Mouse (Mus musculus): ENCODE measurements around the gene Smpd2. TPM values are rescaled to one million over a fixed set of nuclear protein-coding genes. Genes with fewer than 3 reads are reported as not detected.

The Smpd2 gene
- polyA plus RNA-seq (2014; fragmentation: Nextera tagmentation; extraction: Ambion mirVana): 51.4 and 58.5 TPM in 2 replicates

DNA sequence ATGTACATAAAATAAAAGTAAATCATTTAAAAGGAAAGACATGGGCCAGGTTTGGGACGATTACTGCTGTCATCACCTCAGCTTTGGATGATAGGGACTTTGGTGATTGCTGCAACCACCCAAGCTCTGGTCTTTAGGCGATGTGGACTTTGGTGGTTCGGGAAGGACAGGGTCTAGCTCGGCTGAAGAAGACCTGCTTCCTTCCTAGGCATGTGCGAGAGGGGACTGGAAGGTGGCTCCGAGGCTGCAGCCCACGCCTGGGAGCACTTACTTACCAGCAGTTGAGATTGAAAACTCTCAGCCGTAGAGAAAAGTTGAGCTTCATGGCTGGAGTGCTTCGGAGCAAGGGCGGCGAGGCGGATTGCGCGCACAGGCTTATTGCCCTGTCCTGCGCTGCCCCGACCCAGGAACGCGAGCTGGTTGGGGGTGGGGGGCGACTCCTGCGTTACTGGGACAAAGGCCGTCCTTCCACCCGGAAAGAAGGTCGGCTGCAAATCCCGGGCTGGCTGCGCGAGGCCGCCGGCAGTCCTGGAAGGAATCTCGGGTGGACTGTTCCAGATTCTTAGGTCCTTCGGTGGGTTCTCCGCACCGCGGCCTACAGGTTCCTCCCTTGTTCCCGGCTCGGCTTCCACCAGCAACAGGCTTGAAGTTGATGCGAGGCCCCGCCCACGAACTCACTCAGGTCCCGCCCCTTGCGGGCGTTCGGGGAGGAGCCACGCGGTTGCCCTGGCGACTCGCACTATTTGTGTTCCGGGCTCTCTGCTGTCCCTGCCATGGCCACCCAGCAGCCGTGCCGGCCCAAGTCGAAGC is at the start of gene Smpd2, which contains the start of gene Ppil6:
Gene Smpd2 (minus strand): TSS at position 662 of the 810 bp plus-strand sequence.
Gene Ppil6 (plus strand): TSS at position 732 of the 810 bp plus-strand sequence.
- no peaks in the 10 kb centered on the region for H3K9me3 ChIP-seq (replicated peaks; ENCODE audit: control insufficient read depth, low read length)

DNA sequence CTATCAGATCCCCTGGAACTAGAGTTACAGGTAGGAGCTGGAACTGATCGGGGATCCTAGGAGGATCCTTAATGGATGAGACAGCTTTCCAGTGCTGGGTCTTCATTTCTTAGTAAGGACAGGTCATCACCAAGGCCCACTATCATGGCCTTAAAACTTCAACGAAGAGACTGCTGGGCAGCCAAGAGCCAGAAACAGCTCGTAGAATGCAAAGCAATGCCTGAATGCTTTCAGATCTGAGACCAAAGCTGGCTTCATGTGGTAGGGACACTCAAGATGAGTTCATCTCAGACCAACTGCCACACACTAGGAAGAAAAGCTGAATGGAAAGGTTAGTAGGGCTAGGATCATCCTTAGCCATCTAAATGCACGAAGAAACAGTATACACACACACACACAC is 48.8 kb upstream of the Smpd2 start:
- H3K36me3 ChIP-seq (replicated peaks; ENCODE audit: control insufficient read depth, insufficient read depth, low read depth, low read length): no peaks in the 10 kb centered on the region; the same call in 1 of the 2 replicates
- no peak for DNase-seq (ENCODE audit: low spot score)
- H3K9ac ChIP-seq (replicated peaks; ENCODE audit: low read length): no peak overlapping the region
- no peaks in the 10 kb centered on the region for H3K4me1 ChIP-seq (ENCODE audit: control insufficient read depth, insufficient read depth, low read length)
- H3K9me3 ChIP-seq (replicated peaks; ENCODE audit: control insufficient read depth, low read length): no peaks in the 10 kb centered on the region; the same call in 1 of the 2 replicates
- H3K4me2 ChIP-seq (ENCODE audit: low read depth, low read length): no peak overlapping the region
- H3K27me3 ChIP-seq (ENCODE audit: control insufficient read depth, insufficient read depth, low read length): no peaks in the 10 kb centered on the region
- no peak for ATAC-seq (replicated peaks; ENCODE audit: insufficient number of reproducible peaks, low FRiP score, low TSS enrichment, low read depth)
- H3K4me3 ChIP-seq (ENCODE audit: low read depth, low read length): no peak overlapping the region
- H3K27ac ChIP-seq (replicated peaks; ENCODE audit: low read depth, low read length): no peak overlapping the region
- 90% methylated on average over 4 of the region's 4 CpGs for WGBS

More for the DNA sequence above, at the start of gene Smpd2, which contains the start of gene Ppil6:
- under 1% methylated on average over 50 of the region's 50 CpGs for whole genome bisulfite sequencing
- DNase-seq (ENCODE audit: low spot score) (peak; percentile 97), ATAC-seq (replicated peaks; ENCODE audit: insufficient number of reproducible peaks, low FRiP score, low TSS enrichment, low read depth) (peak; percentile 94)
- Histone ChIP-seq H3K27ac (replicated peaks; ENCODE audit: low read depth, low read length) (peak within 1 kb of the TSS; percentile 56), H3K27me3 (ENCODE audit: control insufficient read depth, insufficient read depth, low read length) (no peaks in the 10 kb centered on the region), H3K9ac (replicated peaks; ENCODE audit: low read length) (peak within 1 kb of the TSS; percentile 79), H3K4me3 (ENCODE audit: low read depth, low read length) (peak within 1 kb of the TSS; percentile 66), H3K4me1 (ENCODE audit: control insufficient read depth, insufficient read depth, low read length) (no peaks in the 10 kb centered on the region; the same call in 1 of the 2 replicates), H3K36me3 (replicated peaks; ENCODE audit: control insufficient read depth, insufficient read depth, low read depth, low read length) (peaks cover 5% of the 10 kb centered on the region), H3K4me2 (ENCODE audit: low read depth, low read length) (peak within 1 kb of the TSS; percentile 98)

DNA sequence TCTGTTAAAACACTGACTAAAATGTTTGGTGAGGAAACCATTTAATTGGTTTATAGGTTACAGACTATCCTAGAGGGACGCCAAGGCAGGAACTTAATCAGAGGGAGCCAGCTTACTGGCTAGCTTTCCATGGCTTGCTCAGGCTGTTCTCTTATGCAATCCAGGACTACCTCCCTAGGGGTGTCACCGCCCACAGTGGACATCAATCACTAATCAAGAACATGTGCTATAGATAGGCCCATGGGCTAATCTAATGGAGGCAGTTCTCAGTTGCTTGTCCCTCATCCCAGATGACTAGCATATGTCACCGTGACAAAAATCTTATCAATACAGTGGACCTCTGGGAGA is 47.8 kb upstream of the Smpd2 start:
- no peak; the same call in 1 of the 2 replicates for ATAC-seq (replicated peaks; ENCODE audit: insufficient number of reproducible peaks, low FRiP score, low TSS enrichment, low read depth)
- no peaks in the 10 kb centered on the region for H3K4me1 ChIP-seq (ENCODE audit: control insufficient read depth, insufficient read depth, low read length)
- no peaks in the 10 kb centered on the region; the same call in 1 of the 2 replicates for H3K36me3 ChIP-seq (replicated peaks; ENCODE audit: control insufficient read depth, insufficient read depth, low read depth, low read length)
- H3K27me3 ChIP-seq (ENCODE audit: control insufficient read depth, insufficient read depth, low read length): no peaks in the 10 kb centered on the region
- H3K4me3 ChIP-seq (ENCODE audit: low read depth, low read length): no peak overlapping the region
- no peak for DNase-seq (ENCODE audit: low spot score)
- H3K27ac ChIP-seq (replicated peaks; ENCODE audit: low read depth, low read length): no peak overlapping the region
- no peak overlapping the region for H3K4me2 ChIP-seq (ENCODE audit: low read depth, low read length)
- 87% methylated on average over 3 of the region's 3 CpGs for WGBS
- no peaks in the 10 kb centered on the region; the same call in 1 of the 2 replicates for H3K9me3 ChIP-seq (replicated peaks; ENCODE audit: control insufficient read depth, low read length)
- no peak overlapping the region for H3K9ac ChIP-seq (replicated peaks; ENCODE audit: low read length)

DNA sequence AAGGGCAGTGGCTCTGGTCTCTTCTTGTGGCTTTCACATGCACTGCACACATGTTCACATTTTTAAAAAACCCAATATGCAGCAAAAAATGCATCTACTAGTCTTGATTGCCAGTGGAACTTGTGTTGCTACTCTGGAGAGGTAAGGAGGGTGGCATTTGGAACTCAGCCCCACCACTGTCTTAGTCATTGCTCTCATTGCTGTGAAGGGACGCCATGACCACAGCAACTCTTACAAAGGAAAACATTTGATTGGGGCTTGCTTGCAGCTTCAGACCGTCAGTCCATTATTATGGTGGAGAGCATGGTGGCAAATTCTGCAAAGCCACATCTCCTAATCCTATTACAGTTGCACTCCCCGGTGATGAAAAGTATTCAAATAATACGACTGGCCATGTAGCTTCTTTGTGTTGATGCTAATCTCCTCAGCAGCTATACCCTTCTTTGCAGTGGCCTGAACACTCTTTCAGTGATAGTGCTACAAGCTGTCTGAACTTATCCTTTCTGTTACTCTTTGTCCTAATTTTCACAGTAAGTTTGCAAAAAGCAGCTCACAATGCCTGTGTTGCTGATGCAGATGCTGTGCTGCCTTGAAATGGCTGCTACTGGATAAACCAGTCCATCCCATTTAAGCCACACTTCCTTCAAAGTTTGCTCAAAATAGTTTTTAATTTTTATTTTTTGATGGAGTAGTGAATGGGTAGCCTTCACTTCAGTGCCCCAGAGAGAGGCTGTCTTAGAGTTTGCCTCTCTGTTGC is 47.2 kb upstream of the Smpd2 start:
- WGBS: 88% methylated on average over 4 of the region's 4 CpGs
- no peak overlapping the region for H3K4me2 ChIP-seq (ENCODE audit: low read depth, low read length)
- H3K9ac ChIP-seq (replicated peaks; ENCODE audit: low read length): no peak overlapping the region
- no peak overlapping the region for H3K4me3 ChIP-seq (ENCODE audit: low read depth, low read length)
- DNase-seq (ENCODE audit: low spot score) (no peak), ATAC-seq (replicated peaks; ENCODE audit: insufficient number of reproducible peaks, low FRiP score, low TSS enrichment, low read depth) (no peak)
- H3K27ac ChIP-seq (replicated peaks; ENCODE audit: low read depth, low read length): no peak overlapping the region
- no peaks in the 10 kb centered on the region for H3K27me3 ChIP-seq (ENCODE audit: control insufficient read depth, insufficient read depth, low read length)
- H3K4me1 ChIP-seq (ENCODE audit: control insufficient read depth, insufficient read depth, low read length): no peaks in the 10 kb centered on the region
- no peaks in the 10 kb centered on the region; the same call in 1 of the 2 replicates for H3K36me3 ChIP-seq (replicated peaks; ENCODE audit: control insufficient read depth, insufficient read depth, low read depth, low read length)
- H3K9me3 ChIP-seq (replicated peaks; ENCODE audit: control insufficient read depth, low read length): no peaks in the 10 kb centered on the region; the same call in 1 of the 2 replicates

DNA sequence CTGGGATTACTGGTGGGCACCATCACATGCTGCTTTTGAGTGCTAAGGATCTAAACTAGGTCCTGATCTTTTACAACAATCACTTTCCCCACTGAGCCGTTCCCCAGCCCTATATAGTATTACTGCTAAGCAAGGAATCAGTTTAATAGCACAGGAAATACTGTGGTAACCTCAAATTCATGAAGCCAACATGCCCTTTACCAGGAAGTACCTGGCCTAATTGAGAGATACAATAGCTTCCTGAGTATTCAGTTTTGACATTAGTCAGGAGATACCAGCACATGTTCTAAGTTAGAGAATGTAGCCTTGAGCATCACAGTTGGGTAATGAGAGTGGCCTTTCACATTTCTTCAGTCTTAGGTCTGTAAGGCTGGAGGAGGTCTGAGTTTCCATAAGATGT is 46.5 kb upstream of the Smpd2 start:
- H3K4me1 ChIP-seq (ENCODE audit: control insufficient read depth, insufficient read depth, low read length): no peaks in the 10 kb centered on the region
- H3K27me3 ChIP-seq (ENCODE audit: control insufficient read depth, insufficient read depth, low read length): no peaks in the 10 kb centered on the region
- H3K36me3 ChIP-seq (replicated peaks; ENCODE audit: control insufficient read depth, insufficient read depth, low read depth, low read length): no peaks in the 10 kb centered on the region; the same call in 1 of the 2 replicates
- DNase-seq (ENCODE audit: low spot score) (no peak), ATAC-seq (replicated peaks; ENCODE audit: insufficient number of reproducible peaks, low FRiP score, low TSS enrichment, low read depth) (no peak)
- no peak overlapping the region for H3K4me3 ChIP-seq (ENCODE audit: low read depth, low read length)
- H3K4me2 ChIP-seq (ENCODE audit: low read depth, low read length): no peak overlapping the region
- H3K9me3 ChIP-seq (replicated peaks; ENCODE audit: control insufficient read depth, low read length): no peaks in the 10 kb centered on the region; the same call in 1 of the 2 replicates
- no peak overlapping the region for H3K27ac ChIP-seq (replicated peaks; ENCODE audit: low read depth, low read length)
- no peak overlapping the region for H3K9ac ChIP-seq (replicated peaks; ENCODE audit: low read length)
- WGBS: 93% methylated on average over 1 of the region's 1 CpGs

DNA sequence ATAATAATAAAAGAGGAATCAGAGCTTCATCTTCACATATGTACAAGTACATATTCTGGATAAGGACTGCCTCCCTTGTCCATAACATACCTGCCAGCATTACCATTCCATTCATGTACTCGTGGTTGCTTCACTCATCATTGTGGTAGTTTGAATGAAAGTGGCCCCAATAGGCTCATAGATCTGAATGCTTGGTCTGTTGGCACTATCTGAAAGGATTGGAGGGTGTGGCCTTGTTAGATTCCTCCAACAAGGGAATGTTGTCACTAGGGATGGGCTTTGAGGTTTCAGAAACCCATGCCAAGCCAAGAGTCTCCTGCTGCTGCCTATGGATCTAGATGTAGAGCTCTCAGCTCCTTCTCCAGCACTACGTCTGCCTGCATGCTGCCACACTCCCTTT is 45.8 kb upstream of the Smpd2 start:
- Histone ChIP-seq H3K36me3 (replicated peaks; ENCODE audit: control insufficient read depth, insufficient read depth, low read depth, low read length) (no peaks in the 10 kb centered on the region; the same call in 1 of the 2 replicates), H3K4me2 (ENCODE audit: low read depth, low read length) (no peak overlapping the region), H3K9ac (replicated peaks; ENCODE audit: low read length) (no peak overlapping the region), H3K27me3 (ENCODE audit: control insufficient read depth, insufficient read depth, low read length) (no peaks in the 10 kb centered on the region), H3K9me3 (replicated peaks; ENCODE audit: control insufficient read depth, low read length) (no peaks in the 10 kb centered on the region; the same call in 1 of the 2 replicates), H3K27ac (replicated peaks; ENCODE audit: low read depth, low read length) (no peak overlapping the region), H3K4me1 (ENCODE audit: control insufficient read depth, insufficient read depth, low read length) (no peaks in the 10 kb centered on the region), H3K4me3 (ENCODE audit: low read depth, low read length) (no peak overlapping the region)
- DNase-seq (ENCODE audit: low spot score) (no peak), ATAC-seq (replicated peaks; ENCODE audit: insufficient number of reproducible peaks, low FRiP score, low TSS enrichment, low read depth) (no peak)
- WGBS: 98% methylated on average over 2 of the region's 2 CpGs

DNA sequence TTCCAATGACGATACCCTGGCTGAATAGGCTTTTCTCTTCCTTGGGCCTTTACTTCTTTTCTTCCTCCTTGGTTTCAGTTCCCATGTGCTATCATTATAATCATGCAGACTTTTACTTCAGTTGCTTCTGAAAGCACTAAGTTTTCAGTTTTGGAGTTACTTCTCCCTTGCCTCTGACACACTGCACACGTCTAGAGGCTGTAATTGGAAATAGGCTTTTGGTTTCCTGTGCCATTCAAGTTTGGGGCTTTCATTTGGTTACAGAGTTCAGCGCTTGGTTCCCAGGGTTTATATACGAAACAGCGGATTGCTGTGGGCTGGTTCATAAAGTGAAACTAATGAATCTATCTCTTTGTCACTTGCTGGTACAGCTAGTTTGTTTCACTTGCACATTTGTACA is 39.8 kb upstream of the Smpd2 start:
- no peak overlapping the region for H3K9ac ChIP-seq (replicated peaks; ENCODE audit: low read length)
- no peaks in the 10 kb centered on the region for H3K36me3 ChIP-seq (replicated peaks; ENCODE audit: control insufficient read depth, insufficient read depth, low read depth, low read length)
- 90% methylated on average over 5 of the region's 5 CpGs for WGBS
- H3K9me3 ChIP-seq (replicated peaks; ENCODE audit: control insufficient read depth, low read length): no peaks in the 10 kb centered on the region; the same call in 1 of the 2 replicates
- H3K4me2 ChIP-seq (ENCODE audit: low read depth, low read length): no peak overlapping the region
- H3K4me3 ChIP-seq (ENCODE audit: low read depth, low read length): no peak overlapping the region
- no peaks in the 10 kb centered on the region for H3K4me1 ChIP-seq (ENCODE audit: control insufficient read depth, insufficient read depth, low read length)
- no peaks in the 10 kb centered on the region for H3K27me3 ChIP-seq (ENCODE audit: control insufficient read depth, insufficient read depth, low read length)
- DNase-seq (ENCODE audit: low spot score) (no peak), ATAC-seq (replicated peaks; ENCODE audit: insufficient number of reproducible peaks, low FRiP score, low TSS enrichment, low read depth) (no peak)
- H3K27ac ChIP-seq (replicated peaks; ENCODE audit: low read depth, low read length): no peak overlapping the region

All from embryonic facial prominence, embryonic 11.5 days (tissue).